Mouse (Mus musculus) E14TG2a.4 (cell line): ENCODE results near the gene Slc7a4.
A peak's percentile ranks its signal among the peaks of the same experiment; 100 is the strongest.

Experiments used
- H3K27me3 ChIP-seq: 2 replicates; pipeline ENCODE4 v1.6.1; 2014; ENCODE audit warnings: low read length, control low read depth; ENCODE audit not compliant: insufficient read depth
- H3K36me3 ChIP-seq: 2 replicates; pipeline ENCODE4 v1.6.1; 2014; ENCODE audit warnings: low read length, control low read depth; ENCODE audit not compliant: insufficient read depth
- H3K4me1 ChIP-seq: replicated peaks from 2 replicates; pipeline ENCODE4 v1.6.1; 2014; ENCODE audit warnings: low read depth, low read length, control low read depth
- H3K4me3 ChIP-seq: replicated peaks from 2 replicates; pipeline ENCODE4 v1.5.1; 2014; ENCODE audit warnings: mild to moderate bottlenecking, low read length
- H3K9me3 ChIP-seq: 2 replicates; pipeline ENCODE4 v1.6.1; 2014; ENCODE audit warnings: low read length, control low read depth
- CTCF ChIP-seq: conservative IDR thresholded peaks from 2 replicates; pipeline ENCODE4 v1.5.1; 2014; ENCODE audit warnings: low read length
- NANOG ChIP-seq: IDR thresholded peaks from 2 replicates; pipeline ENCODE4 v1.6.1; 2014; ENCODE audit warnings: borderline replicate concordance, low read length, mixed read lengths
- POU5F1 ChIP-seq: IDR thresholded peaks from 2 replicates; pipeline ENCODE4 v1.6.1; 2014; ENCODE audit warnings: low read length, borderline replicate concordance

Gene Slc7a4

DNA sequence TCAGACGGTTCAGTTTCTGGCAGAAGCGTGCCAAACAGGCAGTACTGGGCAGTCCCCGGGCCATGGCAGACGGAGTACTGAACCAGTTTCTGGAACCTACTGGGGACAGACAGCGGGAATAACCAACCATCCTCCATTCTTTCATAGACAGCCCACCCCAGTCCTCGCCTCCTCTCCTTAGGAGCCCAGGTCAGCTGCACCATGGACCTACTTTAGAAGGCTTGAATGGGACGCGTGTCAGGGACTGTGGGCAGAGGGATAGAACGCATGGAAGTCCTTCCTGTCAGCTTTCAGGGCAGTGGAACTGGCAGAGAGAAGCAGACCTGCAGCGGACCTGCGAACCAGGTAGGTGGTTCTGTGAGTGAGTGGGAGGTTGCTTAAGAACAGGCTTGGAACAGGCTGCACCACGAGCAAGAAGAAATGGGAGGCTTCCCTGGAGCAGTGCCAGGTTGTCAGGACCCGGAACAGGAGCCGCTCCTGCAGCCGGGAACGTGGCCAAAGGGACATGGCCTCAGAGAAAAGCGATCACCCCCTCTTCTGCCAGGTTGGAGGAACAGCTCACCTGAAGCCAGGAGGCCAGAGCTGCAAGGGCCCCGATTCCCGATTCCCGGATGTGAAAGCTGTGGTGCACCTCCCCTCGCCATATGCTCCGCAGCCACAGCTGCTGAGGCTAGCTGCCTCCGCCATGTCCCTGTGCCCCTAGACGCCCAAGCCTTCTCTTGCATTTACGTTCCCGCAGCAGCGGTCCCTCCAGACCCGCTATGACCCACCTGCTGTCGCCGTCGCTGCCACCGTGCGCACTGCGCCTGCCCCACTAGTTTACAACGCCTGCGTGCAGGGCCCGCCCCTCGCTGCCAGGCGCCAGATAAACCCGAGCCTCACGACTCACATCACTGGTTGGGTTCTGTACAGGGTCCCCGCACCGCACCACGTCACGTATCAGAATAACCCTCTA is 6.9 kb downstream of the Slc7a4 start:
- Histone ChIP-seq H3K27me3 (peaks cover 64% of the 10 kb centered on the region), H3K9me3 (no peaks in the 10 kb centered on the region), H3K4me1 (peaks cover 33% of the 10 kb centered on the region), H3K4me3 (peak overlapping the region; percentile 81), H3K36me3 (no peaks in the 10 kb centered on the region)
- TF ChIP-seq CTCF, result no peak
- TF ChIP-seq POU5F1, result no peak
- TF ChIP-seq NANOG, result no peak

DNA sequence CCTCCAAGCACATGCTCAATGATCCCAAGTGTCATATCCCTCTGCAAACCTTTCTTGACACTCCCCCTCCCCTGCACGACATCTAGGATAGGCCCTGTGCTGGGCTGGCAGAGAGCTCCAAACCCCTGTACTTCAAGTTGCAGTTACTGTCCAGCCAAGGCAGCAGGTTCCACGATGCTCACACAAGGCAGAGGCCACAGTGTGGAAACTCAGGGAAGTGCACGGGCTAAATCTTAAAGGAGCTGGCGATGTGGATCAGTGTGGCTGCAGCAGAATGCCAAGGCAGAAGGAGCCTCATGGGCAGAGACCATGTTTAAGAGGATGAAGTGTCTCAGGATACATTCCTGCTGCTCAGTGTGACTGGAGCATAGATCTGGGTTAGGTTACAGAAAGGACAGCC is 16.8 kb downstream of the Slc7a4 start:
- Histone ChIP-seq H3K4me3 (no peak overlapping the region), H3K4me1 (peaks cover 16% of the 10 kb centered on the region), H3K9me3 (no peaks in the 10 kb centered on the region), H3K36me3 (no peaks in the 10 kb centered on the region), H3K27me3 (peaks cover 79% of the 10 kb centered on the region)
- TF ChIP-seq POU5F1 (no peak), NANOG (no peak), CTCF (no peak; the same call in 1 of the 2 replicates)

- Histone ChIP-seq H3K27me3 (peaks cover 74% of the 10 kb centered on the region), H3K4me3 (no peak overlapping the region), H3K9me3 (no peaks in the 10 kb centered on the region), H3K36me3 (no peaks in the 10 kb centered on the region), H3K4me1 (peaks cover 23% of the 10 kb centered on the region)
- no peak for TF ChIP-seq POU5F1
- TF ChIP-seq CTCF, result no peak
- no peak for TF ChIP-seq NANOG
Observed at GRCm38 (mm10) chr16:17564771-17565170, 18.2 kb downstream of the Slc7a4 start.

GRCm38 (mm10) chr16:17564221-17564620 is 18.8 kb downstream of the Slc7a4 start:
- Histone ChIP-seq H3K27me3 (peaks cover 79% of the 10 kb centered on the region), H3K4me1 (peaks cover 29% of the 10 kb centered on the region), H3K9me3 (no peaks in the 10 kb centered on the region), H3K4me3 (no peak overlapping the region), H3K36me3 (no peaks in the 10 kb centered on the region)
- TF ChIP-seq POU5F1 (no peak), NANOG (no peak), CTCF (no peak)

- peaks cover 80% of the 10 kb centered on the region for H3K27me3 ChIP-seq
- peaks cover 35% of the 10 kb centered on the region for H3K4me1 ChIP-seq
- no peak overlapping the region for H3K4me3 ChIP-seq
- H3K9me3 ChIP-seq, result no peaks in the 10 kb centered on the region
- TF ChIP-seq CTCF (no peak), NANOG (no peak), POU5F1 (no peak)
- no peaks in the 10 kb centered on the region for H3K36me3 ChIP-seq
Observed at GRCm38 (mm10) chr16:17563580-17563979, 19.4 kb downstream of the Slc7a4 start.

- no peaks in the 10 kb centered on the region for H3K36me3 ChIP-seq
- peaks cover 44% of the 10 kb centered on the region for H3K4me1 ChIP-seq
- peaks cover 70% of the 10 kb centered on the region for H3K27me3 ChIP-seq
- peak within 1 kb of the TSS; percentile 66 for H3K4me3 ChIP-seq
- TF ChIP-seq CTCF, result no peak
- no peaks in the 10 kb centered on the region for H3K9me3 ChIP-seq
Observed at GRCm38 (mm10) chr16:17561751-17562208, 21.2 kb downstream of the Slc7a4 start, which contains the start of gene P2rx6. P2rx6 (plus strand) TSS chr16:17561885.

- TF ChIP-seq POU5F1 (no peak), NANOG (no peak), CTCF (no peak)
- Histone ChIP-seq H3K4me3 (peak within 1 kb of the TSS; percentile 66), H3K9me3 (no peaks in the 10 kb centered on the region), H3K4me1 (peaks cover 44% of the 10 kb centered on the region), H3K27me3 (peaks cover 66% of the 10 kb centered on the region), H3K36me3 (no peaks in the 10 kb centered on the region)
Observed at GRCm38 (mm10) chr16:17561128-17561750, 21.8 kb downstream of the Slc7a4 start, which contains the start of gene Lrrc74b. Lrrc74b (minus strand) TSS chr16:17561247.

- TF ChIP-seq NANOG (no peak), CTCF (no peak), POU5F1 (no peak)
- no peaks in the 10 kb centered on the region for H3K9me3 ChIP-seq
- H3K36me3 ChIP-seq, result no peaks in the 10 kb centered on the region
- peak overlapping the region; percentile 62 for H3K4me3 ChIP-seq
- peaks cover 49% of the 10 kb centered on the region for H3K27me3 ChIP-seq
- H3K4me1 ChIP-seq, result peaks cover 56% of the 10 kb centered on the region
Observed at GRCm38 (mm10) chr16:17559396-17560027, 23.5 kb downstream of the Slc7a4 start.
